9 mouse cellular contexts compared by ENCODE assay signal in the genomic region with DNA sequence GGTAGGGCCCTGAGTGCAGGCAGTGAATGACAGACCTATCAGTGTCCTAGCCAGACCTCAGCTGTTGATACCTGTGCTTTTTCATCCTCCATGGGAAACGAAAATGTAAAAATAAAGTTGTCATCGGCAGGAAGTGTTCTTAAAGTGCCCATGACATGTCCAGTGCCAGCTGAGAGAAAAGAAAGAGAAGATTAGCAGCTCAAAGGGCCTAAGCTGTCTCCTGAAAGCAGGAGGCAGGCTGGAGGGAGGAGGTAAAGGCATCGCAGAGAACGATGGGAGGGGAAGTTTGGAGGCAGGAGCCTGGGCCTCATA. TPM values are rescaled to one million over a fixed set of nuclear protein-coding genes. Genes with fewer than 3 reads are reported as not detected.
DNase-seq lines count a peak whose midpoint lies in the region; ATAC-seq and TF ChIP-seq lines count a peak whose summit lies in the region.
"Had no signal": no experiment of that assay in that cellular context is flagged by ENCODE, and none has a peak within 500 bp of the region (broad histone marks: within the 10 kb centered on the region; RNA-seq: fewer than 3 reads in every experiment).

No protein-coding gene starts in this region.

- H3K27ac ChIP-seq in lung, embryonic 14.5 days (ENCODE audit: low read depth) = peak overlapping the region; percentile 85
- H3K27ac ChIP-seq in heart, embryonic 11.5 days (ENCODE audit: low read depth, low read length) = peak overlapping the region; percentile 92
- peak overlapping the region; percentile 87 for H3K27ac ChIP-seq in limb, embryonic 15.5 days
- H3K27ac ChIP-seq in stomach, embryonic 14.5 days (ENCODE audit: low read length) = peak overlapping the region; percentile 68

- H3K27me3 ChIP-seq in lung, embryonic 14.5 days (ENCODE audit: insufficient read depth, low read length) = no peaks in the 10 kb centered on the region
- H3K27me3 ChIP-seq in heart, embryonic 11.5 days (ENCODE audit: control insufficient read depth, insufficient read depth, low read length) = no peaks in the 10 kb centered on the region
- no peaks in the 10 kb centered on the region for H3K27me3 ChIP-seq in limb, embryonic 15.5 days
- H3K27me3 ChIP-seq in stomach, embryonic 14.5 days (ENCODE audit: control insufficient read depth, insufficient read depth, low read length) = no peaks in the 10 kb centered on the region

- H3K4me1 ChIP-seq in lung, embryonic 14.5 days (ENCODE audit: insufficient read depth) = peaks cover 7% of the 10 kb centered on the region; the same call in 1 of the 2 replicates
- peaks cover 11% of the 10 kb centered on the region for H3K4me1 ChIP-seq in heart, embryonic 11.5 days (ENCODE audit: control insufficient read depth, insufficient read depth, low read length)
- peaks cover 28% of the 10 kb centered on the region for H3K4me1 ChIP-seq in limb, embryonic 15.5 days
- peaks cover 5% of the 10 kb centered on the region for H3K4me1 ChIP-seq in stomach, embryonic 14.5 days (ENCODE audit: control insufficient read depth, insufficient read depth, low read length)

- peak overlapping the region; percentile 20 for H3K4me3 ChIP-seq in lung, embryonic 14.5 days (ENCODE audit: low read depth, low read length)
- peak overlapping the region; percentile 41 for H3K4me3 ChIP-seq in heart, embryonic 11.5 days (ENCODE audit: low read depth, low read length)
- peak overlapping the region; percentile 34 for H3K4me3 ChIP-seq in limb, embryonic 15.5 days
- H3K4me3 ChIP-seq in stomach, embryonic 14.5 days (ENCODE audit: low read depth, low read length) = peak overlapping the region; percentile 27

- H3K9me3 ChIP-seq in lung, embryonic 14.5 days (ENCODE audit: low read depth, low read length) = peaks cover 12% of the 10 kb centered on the region; the same call in 1 of the 2 replicates
- 0 out of 2 replicates have a peak, but pooled peaks cover 2% of the 10 kb centered on the region for H3K9me3 ChIP-seq in heart, embryonic 11.5 days (replicated peaks; ENCODE audit: control insufficient read depth, low read length)
- H3K9me3 ChIP-seq in limb, embryonic 15.5 days = no peaks in the 10 kb centered on the region
- H3K9me3 ChIP-seq in stomach, embryonic 14.5 days (ENCODE audit: control insufficient read depth, low read depth, low read length) = no peaks in the 10 kb centered on the region; the same call in 1 of the 2 replicates

- H3K4me2 ChIP-seq in lung, embryonic 14.5 days = peak overlapping the region; percentile 59
- H3K4me2 ChIP-seq in heart, embryonic 11.5 days = peak overlapping the region; percentile 66
- H3K4me2 ChIP-seq in limb, embryonic 15.5 days = peak overlapping the region; percentile 48
- peak overlapping the region; percentile 45 for H3K4me2 ChIP-seq in stomach, embryonic 14.5 days (replicated peaks; ENCODE audit: low read depth, low read length)

- ATAC-seq in lung, embryonic 14.5 days (ENCODE audit: insufficient read depth) = peak; percentile 69
- ATAC-seq in heart, embryonic 11.5 days (replicated peaks; ENCODE audit: insufficient number of reproducible peaks, low FRiP score, low TSS enrichment) = peak; percentile 68
- no peak for ATAC-seq in limb, embryonic 15.5 days (ENCODE audit: insufficient number of reproducible peaks, low FRiP score, low TSS enrichment, low read depth)
- no peak for ATAC-seq in stomach, embryonic 14.5 days (ENCODE audit: insufficient number of reproducible peaks, insufficient read depth, low FRiP score, low read depth)

- TF ChIP-seq CTCF in lung, embryonic 14.5 days (IDR thresholded peaks at IDR 0.05; ENCODE audit: low read depth) = no peak

- H3K36me3 ChIP-seq in lung, embryonic 14.5 days (ENCODE audit: insufficient read depth) = no peaks in the 10 kb centered on the region
- no peaks in the 10 kb centered on the region for H3K36me3 ChIP-seq in heart, embryonic 11.5 days (ENCODE audit: control insufficient read depth, insufficient read depth, low read length)
- no peaks in the 10 kb centered on the region for H3K36me3 ChIP-seq in limb, embryonic 15.5 days
- H3K36me3 ChIP-seq in stomach, embryonic 14.5 days (ENCODE audit: control insufficient read depth, insufficient read depth, low read length) = no peaks in the 10 kb centered on the region
- H3K36me3 ChIP-seq: G1E had no signal

- DNase-seq in lung, embryonic 14.5 days = peak; percentile 48
- no peak for DNase-seq in lung, postnatal 25 days (ENCODE audit: low spot score)
- no peak for DNase-seq in adrenal gland, adult 8-10 months
- no peak for DNase-seq in layer of hippocampus, adult 9-10 months (ENCODE audit: low spot score)
- no peak for DNase-seq in T-cell, adult 2 months (ENCODE audit: low spot score)

- WGBS in lung, embryonic 14.5 days = 1% methylated on average over 4 of the region's 4 CpGs
- 1% methylated on average over 4 of the region's 4 CpGs for WGBS in heart, embryonic 11.5 days (ENCODE audit: insufficient replicate concordance)
- 4% methylated on average over 4 of the region's 4 CpGs for WGBS in limb, embryonic 15.5 days
- 2% methylated on average over 4 of the region's 4 CpGs for WGBS in stomach, embryonic 14.5 days

- H3K9ac ChIP-seq in lung, embryonic 14.5 days = no peak overlapping the region
- H3K9ac ChIP-seq in heart, embryonic 11.5 days (ENCODE audit: low read depth, low read length) = peak overlapping the region; percentile 63
- no peak overlapping the region for H3K9ac ChIP-seq in limb, embryonic 15.5 days
- peak overlapping the region; percentile 11; the same call in 1 of the 2 replicates for H3K9ac ChIP-seq in stomach, embryonic 14.5 days (replicated peaks; ENCODE audit: low read depth, low read length)

RNA-seq across cellular contexts. Expression of gene Ltbp1, which starts 10.8 kb away (rescaled TPM):
- polyA plus RNA-seq in lung, embryonic 14.5 days (2014; fragmentation: Nextera tagmentation; extraction: Ambion mirVana) = 32.9 and 33.8 TPM in 2 replicates
- 45.4 and 51.9 TPM in 2 replicates for polyA plus RNA-seq in heart, embryonic 11.5 days (2014; fragmentation: Nextera tagmentation; extraction: Ambion mirVana)
- polyA plus RNA-seq in limb, embryonic 15.5 days (2015; fragmentation: Nextera tagmentation; extraction: Ambion mirVana) = 65.8 and 78.6 TPM in 2 replicates
- polyA plus RNA-seq in stomach, embryonic 14.5 days (2014; fragmentation: Nextera tagmentation; extraction: Ambion mirVana) = 49.3 and 49.4 TPM in 2 replicates
- total RNA-seq in adrenal gland, adult 8-10 months (2022) = 10 to 100 TPM in 2 of 4 experiments, 1 to 10 TPM in 2; 9.4 to 15.9 (median 12.6) TPM
- polyA plus RNA-seq: G1E had no signal

Comparison
In these comparisons a context has a peak if more than half of its experiments do, and no peak if none do; other contexts are left out.
1. ATAC-seq: peak in lung, embryonic 14.5 days (single experiment) and heart, embryonic 11.5 days (single experiment); none in limb, embryonic 15.5 days (single experiment) and stomach, embryonic 14.5 days (single experiment).
2. H3K9ac ChIP-seq: peak in heart, embryonic 11.5 days (single experiment) and stomach, embryonic 14.5 days (single experiment); none in lung, embryonic 14.5 days (single experiment) and limb, embryonic 15.5 days (single experiment).
3. Peak in every context shown above with its lines, with median percentiles within 50 percentile points of each other: H3K27ac ChIP-seq, H3K4me2 ChIP-seq and H3K4me3 ChIP-seq.